Mouse (Mus musculus) erythroblast, embryonic 14.5 days (primary cell): ENCODE data around the gene Kcnk13. TPM values are rescaled to one million over a fixed set of nuclear protein-coding genes. Genes with fewer than 3 reads are reported as not detected.
"Not testable (repeated sequence)": the region's sequence is repeated elsewhere in the genome, so short reads cannot be mapped to it uniquely, and the experiment has no call there.

ENCODE experiments used
- H3K27me3 ChIP-seq: 2 replicates; pipeline ENCODE4 v1.6.1; 2012; ENCODE audit warnings: inconsistent platforms; ENCODE audit not compliant: control insufficient read depth
- H3K36me3 ChIP-seq: 2 replicates; pipeline ENCODE4 v1.6.1; 2012; ENCODE audit warnings: mild to moderate bottlenecking, inconsistent platforms; ENCODE audit not compliant: control insufficient read depth
- H3K4me1 ChIP-seq: 2 replicates; pipeline ENCODE4 v1.6.1; 2012; ENCODE audit warnings: inconsistent platforms; ENCODE audit not compliant: control insufficient read depth
- H3K4me3 ChIP-seq: replicated peaks from 2 replicates; pipeline ENCODE3; 2012; ENCODE audit warnings: moderate library complexity, mild to moderate bottlenecking, inconsistent platforms
- H3K9me3 ChIP-seq: 2 replicates; pipeline ENCODE4 v1.6.1; 2012; ENCODE audit warnings: low read length, inconsistent platforms, mixed read lengths; ENCODE audit not compliant: control insufficient read depth
- GATA1 ChIP-seq: IDR thresholded peaks from 2 replicates; pipeline ENCODE4 v1.6.1; 2012; ENCODE audit warnings: low read length, inconsistent platforms, mixed read lengths
- TAL1 ChIP-seq: IDR thresholded peaks from 3 replicates; pipeline ENCODE4 v1.6.1; 2012; ENCODE audit warnings: low read length, inconsistent platforms, mixed read lengths
- polyA plus RNA-seq: library from polyadenylated mRNA; stranded (reverse); fragments of >175 nt; gene quantifications from 2 replicates; pipeline ENCODE4 v1.2.3, GENCODE M21; 2012

Gene Kcnk13
- polyA plus RNA-seq, 1 experiment: not detected

DNA sequence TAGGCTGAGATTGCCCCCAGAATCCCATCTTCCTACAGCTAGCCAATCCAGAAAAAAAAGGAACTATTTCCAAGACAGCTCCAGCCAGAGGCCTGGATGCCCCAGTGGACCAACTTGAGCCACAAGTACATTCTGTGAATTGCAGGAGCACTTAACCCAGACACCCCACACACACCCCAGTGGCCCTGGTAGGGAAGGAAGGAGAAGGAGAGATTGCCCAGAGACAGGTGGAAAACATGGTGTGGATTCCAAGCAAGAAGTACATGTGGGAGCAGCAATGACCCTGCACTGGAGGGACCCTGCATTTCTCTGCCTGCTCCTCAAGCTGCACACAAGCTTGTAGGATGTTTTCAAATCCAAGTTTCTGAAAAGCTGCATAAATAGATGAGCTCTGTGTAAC, 5.0 kb upstream of the Kcnk13 start:
- no peak for TF ChIP-seq TAL1
- TF ChIP-seq GATA1: no peak
- H3K4me1 ChIP-seq: peaks cover 17% of the 10 kb centered on the region
- H3K4me3 ChIP-seq: no peak overlapping the region
- peaks cover 13% of the 10 kb centered on the region for H3K36me3 ChIP-seq
- peaks cover 17% of the 10 kb centered on the region for H3K27me3 ChIP-seq
- H3K9me3 ChIP-seq: no peaks in the 10 kb centered on the region

GRCm38 (mm10) chr12:99959930-99960329, 4.4 kb upstream of the Kcnk13 start:
- no peak overlapping the region for H3K4me3 ChIP-seq
- TF ChIP-seq GATA1: no peak
- TF ChIP-seq TAL1: no peak
- H3K36me3 ChIP-seq: peaks cover 11% of the 10 kb centered on the region
- H3K27me3 ChIP-seq: peaks cover 23% of the 10 kb centered on the region
- no peaks in the 10 kb centered on the region for H3K9me3 ChIP-seq
- H3K4me1 ChIP-seq: peaks cover 17% of the 10 kb centered on the region

DNA sequence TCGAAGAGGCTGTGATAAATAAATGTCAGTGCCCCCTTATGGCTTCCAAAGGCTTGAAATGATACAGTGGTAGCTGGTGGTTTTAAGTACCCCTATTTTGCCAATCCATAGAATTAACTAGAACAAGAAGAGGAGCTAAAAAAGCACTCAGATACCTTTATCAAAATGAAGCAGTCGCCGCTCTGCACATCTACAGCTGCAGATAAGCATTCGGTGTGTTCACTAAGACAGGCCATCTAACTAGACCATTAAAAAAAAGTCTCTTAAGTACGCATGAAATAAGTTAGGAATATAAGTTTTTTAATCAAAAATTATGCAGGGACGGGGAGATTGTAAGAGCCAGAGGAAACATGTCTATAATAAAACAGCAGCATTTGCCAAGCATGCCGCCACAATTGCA, 3.6 kb upstream of the Kcnk13 start:
- peaks cover 6% of the 10 kb centered on the region for H3K36me3 ChIP-seq
- H3K4me1 ChIP-seq: peaks cover 17% of the 10 kb centered on the region
- peaks cover 31% of the 10 kb centered on the region for H3K27me3 ChIP-seq
- no peak overlapping the region for H3K4me3 ChIP-seq
- no peaks in the 10 kb centered on the region; the same call in 1 of the 2 replicates for H3K9me3 ChIP-seq
- TF ChIP-seq GATA1 (no peak), TAL1 (no peak)

- peaks cover 68% of the 10 kb centered on the region for H3K27me3 ChIP-seq
- peaks cover 7% of the 10 kb centered on the region for H3K4me1 ChIP-seq
- no peaks in the 10 kb centered on the region; the same call in 1 of the 2 replicates for H3K9me3 ChIP-seq
- TF ChIP-seq TAL1 (no peak), GATA1 (no peak)
- H3K4me3 ChIP-seq: peak overlapping the region; percentile 24
- H3K36me3 ChIP-seq: no peaks in the 10 kb centered on the region
Observed at GRCm38 (mm10) chr12:99965203-99966115, 1.2 kb downstream of the Kcnk13 start.

DNA sequence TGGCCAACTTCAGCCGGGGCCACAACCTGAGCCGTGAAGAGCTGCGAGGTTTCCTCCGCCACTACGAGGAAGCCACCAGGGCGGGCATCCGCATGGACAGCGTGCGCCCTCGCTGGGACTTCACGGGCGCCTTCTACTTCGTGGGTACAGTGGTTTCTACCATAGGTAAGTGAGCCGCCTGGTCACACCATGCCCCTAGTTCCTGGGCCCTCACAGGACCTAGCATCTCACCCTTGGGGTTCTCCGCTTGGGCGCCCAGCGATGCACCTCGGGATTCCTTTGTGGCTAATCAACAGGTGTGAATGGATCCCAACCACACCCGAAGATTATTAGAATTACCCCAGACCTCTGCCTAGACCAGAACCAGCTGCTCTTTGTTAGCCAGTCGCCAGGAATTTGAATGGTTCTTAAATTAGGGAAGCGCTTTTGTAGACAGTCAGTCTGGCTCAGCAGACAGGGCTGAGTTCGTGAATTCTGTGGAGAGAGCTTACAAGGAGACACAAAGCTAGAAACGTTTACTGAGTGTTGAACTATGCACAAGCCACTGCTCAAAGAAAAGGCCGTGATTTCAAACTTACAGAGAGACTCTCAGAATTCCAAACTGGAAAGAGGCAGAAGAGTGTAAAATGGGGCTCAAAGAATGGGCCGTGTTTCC, 1.9 kb downstream of the Kcnk13 start:
- no peak for TF ChIP-seq TAL1
- no peak for TF ChIP-seq GATA1
- no peaks in the 10 kb centered on the region; the same call in 1 of the 2 replicates for H3K9me3 ChIP-seq
- H3K27me3 ChIP-seq: peaks cover 66% of the 10 kb centered on the region
- H3K36me3 ChIP-seq: no peaks in the 10 kb centered on the region
- H3K4me1 ChIP-seq: no peaks in the 10 kb centered on the region; the same call in 1 of the 2 replicates
- H3K4me3 ChIP-seq: peak overlapping the region; percentile 24

DNA sequence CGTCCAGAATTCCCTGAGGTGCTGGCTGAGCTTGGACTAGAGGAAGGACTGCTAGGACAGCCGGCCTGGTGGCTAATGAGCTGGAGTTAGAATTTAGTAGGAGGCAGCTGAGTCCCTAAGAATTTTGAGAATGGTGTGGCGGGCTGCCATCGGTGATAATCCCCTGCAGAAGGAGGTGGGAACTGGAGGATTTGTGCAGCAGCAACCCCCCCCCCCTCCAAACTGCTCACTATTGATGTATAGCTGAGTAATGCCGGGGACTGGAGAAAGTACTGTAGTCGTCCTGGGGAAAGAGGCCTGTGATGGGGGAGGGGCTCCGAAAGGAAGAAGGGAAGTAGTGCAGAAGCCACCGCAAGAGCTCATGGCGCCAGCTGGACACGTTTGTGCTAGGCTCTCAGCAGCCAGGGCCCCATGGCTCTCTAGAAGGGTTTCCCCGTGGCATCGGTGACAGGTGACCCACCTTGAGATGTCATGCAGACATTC, 2.6 kb downstream of the Kcnk13 start:
- no peaks in the 10 kb centered on the region; the same call in 1 of the 2 replicates for H3K9me3 ChIP-seq
- TF ChIP-seq TAL1 (no peak), GATA1 (no peak)
- H3K4me1 ChIP-seq: no peaks in the 10 kb centered on the region; the same call in 1 of the 2 replicates
- no peak overlapping the region for H3K4me3 ChIP-seq
- H3K27me3 ChIP-seq: peaks cover 69% of the 10 kb centered on the region
- no peaks in the 10 kb centered on the region for H3K36me3 ChIP-seq

GRCm38 (mm10) chr12:99969906-99970305, 5.6 kb downstream of the Kcnk13 start:
- Histone ChIP-seq H3K36me3 (no peaks in the 10 kb centered on the region), H3K4me1 (no peaks in the 10 kb centered on the region; the same call in 1 of the 2 replicates), H3K4me3 (no peak overlapping the region), H3K9me3 (peaks cover 3% of the 10 kb centered on the region; the same call in 1 of the 2 replicates), H3K27me3 (peaks cover 48% of the 10 kb centered on the region)
- TF ChIP-seq TAL1 (no peak), GATA1 (no peak)

DNA sequence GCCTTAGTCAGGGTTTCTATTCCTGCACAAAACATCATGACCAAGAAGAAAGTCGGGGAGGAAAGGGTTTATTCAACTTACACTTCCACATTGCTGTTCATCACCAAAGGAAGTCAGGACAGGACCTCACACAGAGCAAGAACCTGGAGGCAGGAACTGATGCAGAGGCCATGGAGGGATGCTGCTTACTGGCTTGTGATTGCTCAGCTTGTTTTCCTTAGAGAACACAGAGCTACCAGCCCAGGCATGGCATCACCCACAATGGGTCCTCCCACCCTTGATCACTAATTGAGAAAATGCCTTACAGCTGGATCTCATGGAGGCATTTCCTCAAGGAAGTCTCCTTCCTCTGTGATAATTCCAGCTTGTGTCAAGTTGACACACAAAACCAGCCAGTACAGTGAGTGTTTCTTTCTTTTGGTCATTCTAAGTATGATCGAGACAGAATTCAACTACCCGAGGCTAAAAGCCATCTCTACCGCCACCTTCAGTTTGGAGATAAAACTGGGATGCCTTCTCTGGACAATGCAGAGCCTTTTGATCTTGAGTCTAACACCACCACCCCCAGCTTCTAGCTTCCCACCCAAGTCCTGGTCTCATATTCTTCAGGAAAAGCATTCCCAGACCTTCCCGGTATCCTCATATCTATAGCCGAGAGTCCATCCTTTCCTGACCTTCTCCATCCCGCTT, 7.1 kb downstream of the Kcnk13 start:
- H3K4me3 ChIP-seq, H3K9me3 ChIP-seq, H3K4me1 ChIP-seq, H3K36me3 ChIP-seq: not testable (repeated sequence)
- peaks cover 34% of the 10 kb centered on the region for H3K27me3 ChIP-seq
